Mouse (Mus musculus) heart, postnatal 10 days (tissue): ENCODE measurements around the gene Gpatch11. TPM values are rescaled to one million over a fixed set of nuclear protein-coding genes. Genes with fewer than 3 reads are reported as not detected.
"Not testable (repeated sequence)": the region's sequence is repeated elsewhere in the genome, so short reads cannot be mapped to it uniquely, and the experiment has no call there.

ENCODE experiments used
- DNase-seq, 2 experiments: peaks; one replicate each; pipeline ENCODE4 v3.0.0; 2021
- intact Hi-C: fragments of 180-260 bp; cut with DNase I; formaldehyde crosslinking; loops from one replicate; pipeline ENCODE4 v1.15.1; 2025
- total RNA-seq, 2 experiments: library from RNA; stranded (reverse); gene quantifications; 2 replicates each; pipeline ENCODE4 v1.2.3; 2021

Gene Gpatch11
- 10 to 100 TPM; 25.9 to 30.0 TPM for total RNA-seq

DNA sequence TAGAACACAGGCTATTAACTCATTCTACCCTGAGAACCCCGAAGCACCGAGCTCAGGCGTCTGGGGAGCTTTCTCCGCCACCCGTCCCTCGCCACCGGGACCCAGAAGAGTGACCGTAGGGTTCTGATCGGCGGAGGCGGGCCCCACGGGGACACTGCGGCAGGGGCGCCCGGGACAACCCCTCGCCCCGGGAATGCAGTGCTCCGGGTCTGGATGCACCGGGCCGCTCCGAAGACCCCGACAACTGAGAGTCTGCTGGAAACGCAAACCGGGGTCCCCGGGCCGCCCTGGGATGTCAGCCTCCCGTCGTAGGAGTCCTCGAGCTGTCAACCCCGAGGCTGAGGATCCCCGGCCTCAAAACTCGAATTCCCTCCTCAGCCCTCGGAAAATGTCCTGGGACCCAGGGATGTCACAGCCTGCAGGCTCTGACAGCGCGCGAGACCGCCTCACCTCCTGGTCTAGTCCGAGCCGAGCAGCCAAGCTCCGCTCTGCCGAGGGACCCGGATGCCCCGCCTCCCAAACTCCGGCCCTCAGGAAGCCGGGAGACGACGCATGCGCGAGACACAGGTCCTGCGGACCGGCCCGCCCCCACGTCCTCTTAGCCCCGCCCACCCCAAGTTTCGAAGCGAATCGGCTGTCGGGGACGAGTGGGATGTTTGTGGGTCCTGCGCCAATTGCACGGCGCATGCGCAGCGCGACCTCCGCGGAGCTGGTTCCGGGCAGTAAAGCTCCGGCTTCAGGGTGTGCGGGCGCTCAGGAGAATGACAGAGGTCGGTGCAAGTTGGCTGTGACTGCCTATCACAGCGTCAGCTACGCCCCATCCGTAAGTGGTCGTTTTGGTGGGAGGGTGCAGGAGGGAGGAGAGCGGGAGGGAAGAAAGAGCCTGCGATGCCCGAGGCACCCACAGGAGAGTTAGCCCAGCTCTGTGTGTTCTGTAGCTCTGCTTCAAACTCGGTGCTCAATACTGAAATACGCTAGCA, at the start of gene Gpatch11, which contains the start of gene Heatr5b:
TSS of gene Gpatch11 (plus strand) at position 712 of the 980 bp plus-strand sequence.
TSS of gene Heatr5b (minus strand) at position 509 of the 980 bp plus-strand sequence.
- intact Hi-C loops = loop anchor here (5.0 kb wide), 1 partner anchor 82 kb away; the partner anchor contains the start of gene Cebpzos
- DNase-seq = peak; percentile 99

DNA sequence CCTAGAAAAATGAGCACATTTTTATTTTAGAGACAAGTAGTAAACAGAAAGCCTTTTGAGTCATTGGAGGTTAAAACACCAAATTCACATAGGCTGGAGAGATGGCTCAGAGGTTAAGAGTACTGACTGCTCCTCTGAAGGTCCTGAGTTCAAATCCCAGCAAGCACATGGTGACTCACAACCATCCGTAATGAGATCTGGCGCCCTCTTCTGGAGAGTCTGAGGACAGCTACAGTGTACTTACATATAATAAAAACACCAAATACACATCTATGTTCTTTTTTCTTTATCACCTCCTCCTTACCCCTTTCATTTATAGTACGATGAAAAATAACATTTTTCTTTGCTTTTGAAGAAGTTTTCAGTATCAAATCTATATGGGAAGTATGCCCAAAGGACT, 47.1 kb upstream of the Gpatch11 start:
- intact Hi-C loops, DNase-seq: not testable (repeated sequence)

DNA sequence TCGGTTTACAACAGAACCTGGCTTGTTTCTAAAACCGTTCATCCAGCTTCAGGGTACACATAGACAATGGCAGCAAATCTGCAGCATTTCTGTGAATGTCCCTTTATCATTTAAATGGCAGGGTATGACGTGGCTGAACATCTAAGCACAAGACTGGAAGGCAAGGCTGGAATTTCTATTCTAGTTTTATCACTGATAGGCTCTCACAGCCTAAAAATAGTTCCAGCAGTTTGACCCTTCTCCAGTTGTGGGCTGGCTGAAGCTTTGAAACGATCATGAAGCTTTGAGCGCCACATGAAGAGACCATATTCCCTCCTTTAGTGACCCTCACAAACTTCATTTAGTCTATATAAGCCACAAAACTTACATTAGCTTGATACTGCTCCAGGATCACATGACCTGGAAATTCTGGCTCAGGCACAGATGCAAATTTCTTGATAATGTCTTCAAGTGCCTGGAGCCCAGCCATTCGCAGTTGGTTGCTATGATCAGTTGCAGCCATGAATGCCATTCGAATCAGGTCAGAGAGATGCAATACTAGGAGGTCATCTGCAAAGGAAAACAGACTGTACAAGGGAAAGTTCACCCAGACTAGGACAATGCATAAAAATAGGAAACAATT, 44.2 kb upstream of the Gpatch11 start:
- DNase-seq = peak; percentile 76 to 78
- intact Hi-C loops = no loop called here

DNA sequence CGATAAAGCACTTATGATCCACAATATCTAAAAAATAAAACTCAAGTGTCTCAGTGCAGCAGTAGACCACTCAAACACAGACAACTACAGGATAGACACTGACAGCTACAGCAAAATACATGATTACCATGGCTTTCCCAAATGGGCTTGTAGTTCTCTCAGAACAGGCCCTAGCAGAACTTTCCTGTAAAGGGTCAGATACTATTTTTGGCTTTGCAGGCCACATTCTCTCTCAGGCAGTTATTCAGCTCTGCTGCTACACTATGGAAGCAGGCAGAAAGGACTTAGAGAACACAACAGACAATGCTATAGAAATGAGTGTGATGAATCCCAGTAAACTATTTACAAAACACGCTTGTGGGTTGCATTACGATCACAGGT, 43.7 kb upstream of the Gpatch11 start:
- intact Hi-C loops = no loop called here
- DNase-seq = peak; percentile 47 to 56

DNA sequence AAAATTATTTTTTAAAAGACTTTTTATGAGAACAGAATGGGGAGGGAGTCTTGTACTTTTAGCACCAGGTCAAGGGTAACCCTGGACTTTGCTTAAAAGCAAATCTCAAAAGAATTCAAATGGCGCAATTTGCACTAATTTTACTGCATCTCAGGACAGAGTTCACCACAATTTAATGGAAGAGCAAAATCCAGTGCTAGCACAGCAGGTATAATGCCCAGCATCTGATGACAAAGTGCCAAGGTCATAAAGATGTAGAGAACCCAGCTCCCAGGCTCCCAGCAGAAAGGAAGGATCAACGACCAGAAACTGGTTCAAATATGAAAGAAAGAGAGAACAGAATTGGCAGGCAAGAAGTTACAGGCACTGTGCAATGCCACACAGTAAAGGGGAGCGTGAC, 43.2 kb upstream of the Gpatch11 start:
- intact Hi-C loops = no loop called here

DNA sequence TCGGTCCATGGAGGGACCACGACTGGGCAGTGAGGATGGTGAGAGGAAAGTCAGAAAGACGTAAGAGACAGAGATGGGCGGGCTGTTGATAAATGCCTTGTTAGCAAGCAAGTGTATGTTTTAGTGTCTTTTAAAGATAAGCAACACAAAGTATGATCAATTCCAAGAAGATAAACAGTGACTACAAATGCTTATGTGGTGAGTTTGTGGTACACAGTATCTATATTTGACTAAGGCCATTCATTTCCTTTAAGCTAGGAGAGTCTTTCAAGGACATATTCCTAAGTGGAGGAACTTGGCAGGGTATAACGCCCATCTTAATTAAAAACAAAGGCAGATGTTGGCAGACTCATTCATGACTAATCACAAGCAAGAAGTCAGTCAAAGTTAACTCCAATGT, 41.0 kb upstream of the Gpatch11 start:
- no peak for DNase-seq
- intact Hi-C loops = no loop called here

More for the DNA sequence above, 43.2 kb upstream of the Gpatch11 start:
- no peak for DNase-seq

DNA sequence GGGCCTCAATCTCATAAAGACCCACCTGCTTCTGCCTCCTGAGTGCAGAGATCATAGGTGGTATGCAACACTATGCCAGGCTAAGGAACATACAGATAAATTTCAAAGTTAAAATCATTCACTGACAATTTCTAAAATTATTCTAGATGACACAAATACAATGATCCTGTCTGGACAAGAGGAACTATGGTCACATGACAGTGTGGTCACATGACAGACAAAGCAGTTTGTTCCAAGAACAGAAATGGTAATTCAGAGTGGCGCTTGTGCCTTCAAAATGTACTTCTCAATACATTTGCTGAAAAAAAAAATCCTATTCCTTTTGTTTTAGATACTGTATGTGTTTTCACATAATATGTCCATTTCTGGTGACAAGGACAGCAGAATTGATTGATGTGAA, 38.1 kb upstream of the Gpatch11 start:
- DNase-seq = no peak
- intact Hi-C loops = no loop called here

DNA sequence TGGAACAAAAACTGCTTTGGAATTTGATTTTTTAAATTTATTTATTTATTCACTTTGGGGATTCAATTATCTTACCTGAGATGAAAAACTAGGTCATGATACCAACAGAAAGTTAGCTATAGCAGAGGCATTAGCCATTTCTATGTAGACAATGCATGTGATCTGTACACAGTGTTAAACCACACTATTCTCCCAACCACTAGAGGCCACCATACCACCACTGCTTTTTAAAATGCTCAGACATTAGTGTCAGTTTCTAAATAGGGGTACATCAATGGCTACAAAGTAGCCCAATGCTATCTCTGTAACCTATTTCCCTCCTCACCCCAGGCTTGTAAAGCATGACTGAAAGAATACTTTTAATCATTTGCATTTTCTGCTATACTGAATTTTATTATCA, 26.3 kb upstream of the Gpatch11 start:
- peak in 1 of 2 experiments; percentile 22 for DNase-seq
- intact Hi-C loops = no loop called here

DNA sequence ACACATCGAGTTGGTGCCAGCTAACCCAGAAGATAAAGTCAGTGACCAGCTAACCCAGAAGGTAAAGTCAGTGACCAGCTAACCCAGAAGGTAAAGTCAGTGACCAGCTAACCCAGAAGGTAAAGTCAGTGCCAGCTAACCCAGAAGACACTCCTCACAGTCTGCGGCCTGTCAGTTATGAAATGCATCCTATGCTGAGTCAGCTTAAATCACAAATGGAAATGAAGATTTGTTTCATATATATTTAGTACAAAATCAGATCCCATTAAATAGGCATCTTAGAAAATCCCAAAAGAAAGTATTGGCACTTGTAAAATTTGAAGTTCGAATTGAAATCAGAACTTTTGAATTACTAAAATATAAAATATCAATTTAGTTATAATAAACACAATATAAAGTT, 25.8 kb upstream of the Gpatch11 start:
- no peak for DNase-seq
- intact Hi-C loops = no loop called here

DNA sequence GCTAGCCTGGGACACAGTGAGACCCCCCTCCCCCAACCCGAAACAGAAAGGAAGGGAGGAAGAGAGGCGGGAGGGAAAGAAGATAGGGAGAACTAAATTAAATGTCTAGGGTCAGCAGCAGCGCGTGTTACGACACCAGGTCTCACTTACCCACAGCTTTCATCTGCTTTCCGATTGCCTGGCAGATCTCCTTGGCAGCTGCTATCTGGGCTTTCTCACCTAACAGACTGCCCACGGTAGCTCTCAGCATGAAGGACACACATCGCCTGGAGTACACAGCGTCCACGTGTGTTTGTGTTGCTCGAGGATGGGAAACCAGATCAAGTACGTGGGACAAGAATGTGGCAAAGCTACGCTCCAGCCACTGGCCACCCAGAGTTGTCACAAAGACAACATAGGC, 11.0 kb upstream of the Gpatch11 start:
- no peak for DNase-seq
- intact Hi-C loops = no loop called here

DNA sequence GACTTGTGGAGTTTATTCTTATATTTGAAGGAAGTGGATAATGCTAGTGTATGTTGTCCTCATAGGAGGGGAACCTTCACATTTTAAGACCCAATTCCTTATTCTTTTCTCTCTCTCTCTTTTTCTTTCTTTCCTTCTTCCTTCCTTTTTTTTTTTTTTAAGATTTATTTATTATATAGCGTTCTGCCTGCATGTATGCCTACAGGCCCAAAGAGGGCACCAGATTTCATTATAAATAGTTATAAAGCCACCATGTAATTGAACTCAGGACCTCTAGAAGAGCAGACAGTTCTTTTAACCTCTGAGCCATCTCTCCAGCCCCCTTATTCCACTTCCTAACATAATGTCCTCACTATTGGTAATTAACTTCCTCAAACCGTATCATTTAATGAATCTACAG, 689 bp downstream of the Gpatch11 start:
- DNase-seq = no peak
- intact Hi-C loops = loop anchor here (5.0 kb wide), 1 partner anchor 81 kb away; the partner anchor contains the start of gene Cebpzos

DNA sequence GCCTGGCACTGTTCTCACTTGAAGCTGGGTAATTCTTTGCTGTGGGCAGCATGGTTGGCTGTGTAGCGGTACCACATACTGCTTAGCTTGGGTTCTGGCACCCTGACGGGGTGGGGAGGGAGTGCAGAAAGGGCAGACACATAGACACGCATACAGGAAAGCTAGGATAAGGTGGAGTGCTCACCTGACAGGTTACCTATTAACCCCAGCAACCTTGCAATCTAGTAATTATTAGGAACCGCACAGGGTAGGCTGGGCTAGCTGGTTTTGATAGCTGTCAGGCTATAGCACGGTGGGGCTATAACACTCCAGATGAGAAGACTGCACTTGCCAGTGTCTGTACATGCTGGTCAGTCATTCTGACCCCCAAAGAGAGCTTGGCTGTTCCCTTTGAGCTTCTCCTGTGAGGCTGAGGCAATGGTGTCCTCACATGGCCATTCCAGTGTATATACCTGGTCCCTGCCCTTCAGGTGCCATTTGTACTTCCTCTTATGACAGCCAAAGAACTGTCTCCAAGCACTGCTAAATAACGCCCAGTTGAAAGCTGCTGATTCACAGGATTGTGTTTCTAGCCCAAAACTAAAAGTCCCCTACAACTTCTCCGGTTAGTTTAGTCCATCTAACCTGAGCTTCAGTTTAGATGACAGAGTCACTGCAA, 7.0 kb downstream of the Gpatch11 start:
- DNase-seq = no peak
- intact Hi-C loops = no loop called here

DNA sequence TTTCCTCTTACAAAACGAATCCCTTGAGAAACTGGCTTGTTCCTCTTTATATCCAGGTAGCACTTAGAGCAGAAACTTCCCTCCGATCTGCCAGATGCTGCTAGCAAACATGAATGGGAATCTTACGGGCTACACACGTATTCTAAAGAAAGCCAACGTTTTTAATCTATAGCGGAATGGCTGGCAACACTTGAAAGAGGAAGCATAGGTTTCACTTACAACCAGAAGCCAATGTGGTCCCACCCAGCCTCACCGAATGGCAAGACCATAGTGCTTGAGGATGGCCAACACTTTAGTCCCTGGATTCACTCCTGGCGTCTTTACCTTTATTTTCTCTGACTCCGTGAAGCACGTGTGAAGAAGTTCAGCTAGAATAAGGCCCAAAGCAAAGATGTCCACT, 20.9 kb downstream of the Gpatch11 start:
- intact Hi-C loops = no loop called here
- DNase-seq = no peak

DNA sequence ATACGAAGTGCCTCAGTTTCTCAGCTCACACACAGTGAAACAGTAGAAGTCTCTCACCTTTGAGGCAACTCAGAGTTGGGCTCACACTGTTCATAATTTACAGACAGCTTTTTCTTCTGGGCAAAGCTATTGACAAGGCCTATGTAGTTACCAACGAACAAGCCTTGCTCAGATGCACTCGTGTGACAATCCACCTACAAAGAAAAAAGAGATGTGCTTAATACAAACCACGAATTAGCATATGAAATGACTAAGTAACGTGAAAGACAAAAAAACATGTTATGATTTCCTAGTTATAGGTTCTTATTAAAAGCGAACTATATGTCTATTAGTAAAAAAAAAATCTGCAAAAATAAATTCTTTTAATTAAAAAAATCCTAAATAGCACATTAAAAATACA, 38.5 kb downstream of the Gpatch11 start:
- intact Hi-C loops = no loop called here
- DNase-seq = no peak

DNA sequence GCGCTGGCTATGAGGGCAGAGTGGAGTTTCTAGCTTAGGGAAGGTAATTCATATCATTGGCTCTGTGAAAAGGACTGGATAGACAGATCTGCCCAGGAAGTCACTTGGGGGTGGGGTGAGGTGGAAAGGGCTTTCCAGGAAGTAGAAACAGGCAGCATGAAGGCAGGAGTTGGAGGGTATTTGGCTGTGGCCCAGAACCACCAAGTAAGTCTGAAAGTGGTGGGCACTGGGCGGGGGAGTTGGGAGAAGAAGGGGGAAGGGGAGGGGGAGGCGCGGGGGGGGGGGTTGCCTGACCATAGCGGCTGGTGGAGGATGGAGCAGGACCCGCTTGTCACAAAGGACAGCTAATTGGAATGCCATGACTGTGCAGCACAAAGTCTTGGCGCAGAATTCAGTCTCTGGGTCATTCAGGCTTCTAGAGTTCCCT, 46.5 kb downstream of the Gpatch11 start:
- intact Hi-C loops = no loop called here
- DNase-seq = peak in 1 of 2 experiments; percentile 32

DNA sequence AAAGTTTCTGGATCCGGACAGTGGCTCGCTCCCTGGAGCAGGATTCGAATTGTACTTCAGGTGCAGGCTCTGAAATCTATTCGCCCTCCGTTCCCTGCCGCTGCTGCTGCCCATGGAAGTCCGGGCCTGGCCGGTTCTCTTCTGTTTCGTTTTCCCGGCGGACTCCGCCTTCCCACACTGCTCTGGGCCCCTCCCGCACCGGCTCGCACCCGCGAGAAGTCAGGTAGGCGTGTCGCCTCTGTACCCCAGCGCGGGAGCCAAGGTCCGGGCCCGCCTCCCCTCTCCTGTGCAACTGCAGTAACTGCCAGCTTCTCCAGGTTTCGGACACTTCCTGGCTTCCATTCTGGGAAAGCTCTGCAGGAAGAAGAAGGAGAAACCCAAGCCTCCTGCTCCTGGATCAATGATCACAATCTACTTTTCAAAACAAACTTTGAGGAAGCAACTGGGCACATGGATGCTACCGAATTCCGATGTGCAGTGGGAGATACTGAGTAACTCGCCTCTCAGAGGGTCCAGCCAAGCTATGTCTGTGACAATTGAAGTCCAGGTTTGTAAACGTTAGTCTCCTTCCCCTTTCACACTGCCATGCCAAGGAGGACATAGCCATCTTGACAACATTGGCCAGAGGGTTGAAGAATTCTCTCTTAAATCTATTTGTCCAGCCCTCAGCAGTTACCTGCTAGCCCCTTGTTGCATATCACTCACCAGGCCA, 47.2 kb downstream of the Gpatch11 start, which contains the start of gene Eif2ak2:
TSS of gene Eif2ak2 (minus strand) at position 173 of the 712 bp plus-strand sequence.
- DNase-seq = peak; percentile 89
- intact Hi-C loops = no loop called here

DNA sequence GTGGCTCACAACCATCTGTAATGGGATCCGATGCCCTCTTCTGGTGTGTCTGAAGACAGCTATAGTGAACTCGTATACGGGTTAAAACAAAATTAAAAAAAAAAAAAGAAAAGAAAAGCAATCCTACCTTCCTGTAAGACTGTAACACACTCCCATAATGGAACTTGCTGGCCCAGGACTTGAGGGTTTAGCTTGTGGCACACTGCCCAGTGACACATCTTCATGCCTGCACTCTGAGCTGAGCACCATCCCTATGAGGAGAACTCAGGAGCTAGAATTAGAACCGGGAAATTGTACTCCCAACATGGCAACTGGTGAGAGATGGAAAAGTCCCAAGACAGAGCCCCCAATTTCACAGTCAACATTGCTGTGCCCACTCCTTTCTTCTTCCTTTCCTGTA, 47.9 kb downstream of the Gpatch11 start:
- intact Hi-C loops = no loop called here
- no peak for DNase-seq

DNA sequence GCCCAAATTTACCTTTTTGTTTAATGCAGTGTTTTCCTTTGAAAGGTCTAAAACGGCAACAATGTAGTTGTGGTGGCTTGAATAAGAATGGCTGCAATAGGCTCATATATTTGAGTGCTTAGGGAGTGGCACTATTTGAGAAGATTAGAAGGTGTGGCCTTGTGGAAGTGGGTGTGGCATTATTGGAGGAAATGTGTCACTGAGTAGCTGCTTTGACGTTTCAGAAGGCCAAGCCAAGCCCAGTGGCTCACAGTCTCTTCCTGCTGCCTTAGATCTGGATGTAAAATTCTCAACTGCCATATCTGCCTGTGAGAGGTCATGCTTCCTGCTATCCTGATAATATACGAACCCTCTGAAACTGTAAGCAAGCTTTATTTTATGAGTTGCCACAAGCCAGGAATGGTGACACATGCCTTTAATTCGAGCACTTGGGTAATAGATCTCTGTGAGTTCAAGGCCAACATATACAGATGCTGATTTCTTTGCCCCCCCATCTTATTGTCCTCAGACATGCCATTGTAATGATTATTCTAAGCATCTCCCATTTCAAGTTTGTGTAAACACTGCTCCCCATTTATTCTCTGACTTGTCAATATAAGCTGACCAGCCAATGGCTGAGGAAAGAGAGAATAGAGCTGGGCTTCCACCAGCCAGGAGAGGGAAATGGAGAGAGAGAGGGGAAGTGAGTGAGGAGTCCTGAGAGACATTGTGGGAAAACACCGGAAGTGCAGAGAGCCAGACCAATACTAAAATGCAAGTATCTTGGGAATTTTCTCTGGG, 50.1 kb downstream of the Gpatch11 start:
- DNase-seq = no peak
- intact Hi-C loops = no loop called here

DNA sequence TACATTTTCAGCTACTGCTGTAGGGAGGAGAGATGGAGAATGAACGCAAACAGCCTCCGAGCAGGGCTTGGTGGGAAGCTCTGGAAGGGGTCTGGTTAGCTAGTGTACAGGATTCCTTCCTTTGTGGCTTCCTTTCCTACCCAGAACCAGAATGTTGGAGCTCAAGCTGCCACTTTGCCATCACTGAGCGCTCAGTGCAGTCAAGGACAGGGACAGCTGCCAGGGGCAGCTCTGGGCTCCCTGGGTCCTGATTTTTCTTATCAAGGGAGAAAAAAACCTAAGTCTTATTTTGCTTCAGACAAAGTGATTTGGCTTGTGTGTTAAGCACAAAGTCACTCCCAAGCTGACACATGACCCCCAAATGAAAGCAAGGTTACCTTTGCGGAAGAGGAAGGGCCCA, 53.2 kb downstream of the Gpatch11 start:
- intact Hi-C loops = no loop called here
- DNase-seq = no peak

DNA sequence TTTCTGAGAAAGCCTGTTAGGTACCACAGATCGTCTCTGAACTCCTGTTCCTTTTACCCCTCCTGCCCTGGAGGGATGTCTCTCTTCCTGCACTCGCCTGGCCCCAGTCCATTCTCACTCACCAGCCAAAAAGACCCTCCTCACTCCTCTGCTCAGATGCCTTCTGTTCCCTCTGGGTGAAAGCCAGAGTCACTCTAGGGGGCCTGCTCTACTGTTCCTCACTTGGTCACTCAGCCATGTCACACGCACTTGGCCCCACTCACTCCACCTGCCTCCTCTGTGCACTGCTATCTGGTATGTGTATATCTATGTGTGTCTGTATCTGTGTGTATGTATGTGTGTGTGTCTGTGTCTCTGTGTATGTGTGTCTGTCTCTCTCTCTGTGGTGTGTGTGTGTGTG, 53.8 kb downstream of the Gpatch11 start:
- no peak for DNase-seq
- intact Hi-C loops = no loop called here
